Mouse (Mus musculus): ENCODE measurements at regions not wholly inside any gene's neighbourhood (a gene's known extent, or its start where the extent isn't known, plus 50 kb on each side); places are given as distances from the start of the nearest gene placed in this dataset.

DNA sequence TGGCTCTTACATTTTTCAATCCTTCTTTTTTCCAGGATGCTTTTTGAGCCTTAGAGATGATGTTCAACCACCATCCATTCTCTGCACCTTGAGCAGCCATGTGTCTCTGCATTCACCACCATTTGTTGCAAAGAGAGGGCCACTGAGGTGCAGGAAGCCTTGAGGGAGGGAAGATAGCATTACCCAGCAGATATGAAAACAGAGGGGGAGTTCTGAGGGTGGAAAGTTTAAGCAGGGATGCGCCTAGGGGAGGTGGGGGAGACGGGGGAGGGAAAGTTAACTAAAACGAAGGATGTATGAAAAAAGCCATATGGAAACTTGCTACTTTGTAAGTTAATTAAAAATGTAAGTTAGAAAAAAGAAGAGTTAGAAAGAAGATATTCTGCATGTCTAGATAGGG is 142.1 kb downstream of the Sec61b start:
- DNase-seq (ENCODE audit: extremely low spot score in 1 of 2, low spot score in 2 of 2): no peak
- intact Hi-C loops (cut with DNase I): no loop called here

DNA sequence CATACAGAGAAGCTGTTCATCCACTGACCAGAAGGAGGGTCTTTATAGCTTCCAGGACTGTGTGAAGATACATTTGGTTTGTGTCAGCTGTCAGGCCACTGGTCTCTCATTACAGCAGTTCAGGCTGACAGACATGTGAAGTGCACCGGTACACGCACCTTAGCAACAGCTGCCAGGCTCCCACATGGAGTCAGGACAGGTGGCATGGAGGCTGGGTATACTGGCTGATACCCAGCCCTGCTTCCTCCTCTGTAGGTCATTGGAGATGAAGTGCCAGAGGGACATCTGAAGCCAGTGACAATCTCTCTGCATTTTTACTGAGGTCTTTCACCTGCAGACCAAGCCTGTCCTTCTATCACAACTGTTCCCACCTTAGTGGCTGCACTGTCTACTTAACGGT is 146.2 kb downstream of the Sec61b start:
- DNase-seq (ENCODE audit: extremely low spot score in 1 of 2, low spot score in 2 of 2): no peak
- intact Hi-C loops (cut with DNase I): no loop called here

DNA sequence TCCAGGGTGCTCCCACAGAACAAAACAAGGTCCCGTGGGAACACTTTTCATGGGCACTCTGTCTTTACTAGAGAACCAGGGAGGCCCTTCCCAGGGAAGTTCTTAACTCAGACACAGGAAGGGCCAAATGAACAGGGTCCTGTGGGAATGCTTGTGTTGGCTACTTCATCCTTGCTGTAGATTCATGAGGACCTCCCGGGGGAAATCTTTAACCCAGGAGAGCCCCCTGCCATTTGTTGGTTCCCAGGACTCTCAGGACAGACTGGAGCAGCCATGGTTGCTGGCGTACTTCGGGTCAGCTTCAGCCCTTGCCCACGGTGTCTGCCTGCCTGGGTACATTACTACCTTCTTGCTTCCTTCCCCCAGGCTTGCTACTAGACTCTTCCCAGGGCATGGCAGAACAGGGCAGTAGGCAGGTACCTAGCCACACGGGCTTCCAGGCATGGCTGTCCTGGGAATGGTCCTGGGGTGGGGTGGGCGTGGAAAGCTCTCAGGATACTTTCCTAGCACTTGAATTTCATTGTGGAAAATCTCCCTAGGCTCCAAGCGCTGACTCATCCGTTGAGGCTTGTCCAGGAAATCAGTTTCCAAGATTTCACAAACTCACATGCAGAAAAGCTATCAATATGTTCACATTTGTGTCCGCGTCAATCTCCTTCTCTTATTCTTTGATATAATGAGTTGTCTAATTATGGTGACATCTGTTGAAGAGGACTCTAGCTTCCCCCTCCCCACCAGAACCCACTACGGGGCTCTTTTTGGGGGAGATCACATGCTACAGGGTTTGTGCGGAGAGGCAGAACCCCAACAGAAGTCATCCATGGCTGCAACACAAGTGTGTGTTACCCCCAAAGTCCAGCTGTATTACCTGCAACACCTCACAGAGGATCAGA is 148.6 kb downstream of the Sec61b start:
- peak in 1 of 2 experiments; percentile 44 for DNase-seq (ENCODE audit: extremely low spot score in 1 of 2, low spot score in 2 of 2)
- intact Hi-C loops (cut with DNase I): no loop called here

DNA sequence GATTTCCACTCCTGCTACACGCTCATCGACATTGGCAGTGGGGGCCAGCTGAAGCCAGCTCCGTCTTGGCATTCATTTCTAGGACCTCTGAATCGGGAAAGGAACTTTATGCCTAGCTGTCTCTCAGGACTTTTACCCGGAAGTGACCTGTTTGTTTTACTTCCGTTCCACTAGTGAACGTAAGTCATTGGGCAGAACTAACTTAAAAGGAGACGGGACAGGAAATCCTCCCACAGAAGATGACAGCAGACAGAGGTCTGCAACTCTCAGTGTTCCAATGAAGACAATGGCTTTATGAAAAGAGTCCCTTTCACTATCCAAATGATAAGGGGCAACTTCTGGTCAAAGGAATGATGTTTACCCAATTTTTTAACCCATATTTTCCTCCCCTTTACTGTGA is 155.5 kb downstream of the Sec61b start:
- intact Hi-C loops (cut with DNase I): no loop called here
- DNase-seq (ENCODE audit: extremely low spot score in 1 of 2, low spot score in 2 of 2): no peak

DNA sequence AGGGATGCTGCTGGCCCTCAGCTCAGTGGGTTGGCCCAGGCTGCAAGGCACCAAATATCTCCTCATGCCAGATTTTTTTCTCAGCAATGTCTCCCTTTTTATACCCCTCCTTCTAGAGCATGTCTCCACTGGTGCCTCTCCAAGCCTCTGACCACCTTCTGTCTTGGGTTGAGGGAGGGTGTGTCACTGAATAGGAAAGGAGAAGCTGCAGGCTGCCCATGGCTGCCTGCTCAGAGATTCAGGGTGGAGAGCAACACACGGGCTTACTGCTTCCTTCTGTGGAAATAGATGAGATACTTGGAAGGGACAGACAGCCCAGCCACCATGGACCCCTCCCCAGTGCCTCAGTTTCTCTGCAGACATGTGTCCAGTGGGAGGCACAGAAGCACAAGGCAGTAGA is 156.0 kb downstream of the Sec61b start:
- DNase-seq (ENCODE audit: extremely low spot score in 1 of 2, low spot score in 2 of 2): no peak
- intact Hi-C loops (cut with DNase I): no loop called here

DNA sequence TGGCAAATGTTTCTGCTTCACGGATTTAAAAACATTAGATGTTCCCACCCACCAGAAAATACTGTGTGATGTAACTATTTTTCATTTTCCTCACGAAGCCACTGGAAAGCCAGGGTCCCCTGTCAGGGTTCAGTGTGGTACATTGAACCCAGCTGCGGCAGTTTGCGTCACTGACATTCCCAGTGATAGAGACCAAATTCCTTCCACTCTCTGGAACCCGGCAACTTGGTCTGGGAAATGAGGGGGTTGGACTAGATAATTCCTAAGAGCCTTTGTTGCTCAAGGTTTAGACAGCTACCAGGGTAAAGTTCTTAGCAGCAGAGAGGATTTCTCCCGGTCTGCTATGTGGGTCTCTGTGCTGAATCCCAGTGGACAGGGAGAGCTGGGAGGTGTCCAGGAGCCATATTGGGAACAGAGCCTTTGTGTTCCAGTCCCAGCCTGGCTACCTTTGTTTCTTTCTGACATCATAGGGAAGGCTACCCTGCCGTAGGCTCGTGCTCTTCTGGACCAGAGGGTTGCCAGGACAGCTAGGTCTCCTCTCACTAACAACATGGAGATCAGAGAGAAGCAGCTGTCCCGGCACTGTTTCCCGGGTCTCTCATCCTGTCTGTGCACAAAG is 164.5 kb downstream of the Sec61b start:
- intact Hi-C loops (cut with DNase I): no loop called here
- no peak for DNase-seq (ENCODE audit: extremely low spot score in 1 of 2, low spot score in 2 of 2)

DNA sequence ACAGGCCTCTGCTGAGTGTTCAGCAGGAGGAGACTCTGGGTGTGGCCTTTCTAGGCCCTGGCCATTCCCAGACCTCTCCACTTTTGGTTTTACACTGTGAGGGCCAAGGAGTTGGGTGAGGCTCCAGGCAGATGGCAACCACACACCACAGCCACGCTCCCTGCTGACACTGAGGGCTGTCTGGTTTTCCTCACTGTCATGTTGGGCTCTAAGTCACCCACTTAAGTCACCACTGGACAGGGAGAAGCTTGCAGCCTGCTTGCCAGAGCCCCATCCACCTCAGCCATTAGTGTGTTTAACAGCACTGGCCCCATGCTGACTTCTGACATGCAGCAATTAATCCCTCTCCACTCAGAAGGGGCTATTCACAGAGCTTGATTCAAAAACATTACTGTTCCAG is 170.6 kb downstream of the Sec61b start:
- no peak for DNase-seq (ENCODE audit: extremely low spot score in 1 of 2, low spot score in 2 of 2)
- intact Hi-C loops (cut with DNase I): no loop called here

DNA sequence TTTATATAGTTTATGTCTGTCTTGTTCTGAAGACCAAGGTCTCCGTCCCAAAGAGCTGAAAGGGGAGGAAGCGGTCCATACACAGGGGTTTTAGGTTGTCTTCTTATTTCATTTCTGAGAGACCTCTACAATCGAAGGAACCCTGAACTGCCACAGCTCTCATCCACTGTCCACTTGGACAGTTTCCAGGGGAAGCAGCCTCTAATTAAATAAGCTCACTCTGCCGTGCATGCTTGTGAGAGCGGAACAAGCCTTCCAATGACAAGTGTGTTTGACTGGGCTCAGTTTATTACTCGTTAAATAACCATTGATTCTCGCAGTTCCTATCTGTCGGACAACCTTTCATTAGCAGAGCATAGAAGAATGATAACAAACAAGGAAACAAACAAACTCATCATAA is 174.2 kb downstream of the Sec61b start:
- intact Hi-C loops (cut with DNase I): no loop called here
- no peak for DNase-seq (ENCODE audit: extremely low spot score in 1 of 2, low spot score in 2 of 2)

DNA sequence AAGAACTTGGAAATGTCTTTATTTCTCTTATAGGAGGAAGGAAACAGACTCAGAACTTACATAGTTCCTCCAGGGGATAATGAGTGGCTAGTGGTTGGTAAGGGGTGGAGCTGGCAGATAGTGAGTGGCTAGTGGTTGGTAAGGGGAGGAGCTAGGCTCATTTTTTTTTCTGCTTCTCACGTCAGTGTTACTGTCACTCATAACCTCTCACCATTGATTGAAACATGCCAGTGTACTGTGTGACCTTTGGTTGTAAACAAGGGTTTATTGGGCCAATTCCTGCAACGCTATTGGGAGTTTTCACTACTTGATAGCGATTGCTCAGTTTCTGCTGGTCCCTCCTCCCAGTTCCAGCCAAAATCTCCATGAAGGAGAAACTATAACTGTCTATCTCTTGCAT is 175.5 kb downstream of the Sec61b start:
- DNase-seq (ENCODE audit: extremely low spot score in 1 of 2, low spot score in 2 of 2): no peak
- intact Hi-C loops (cut with DNase I): no loop called here

DNA sequence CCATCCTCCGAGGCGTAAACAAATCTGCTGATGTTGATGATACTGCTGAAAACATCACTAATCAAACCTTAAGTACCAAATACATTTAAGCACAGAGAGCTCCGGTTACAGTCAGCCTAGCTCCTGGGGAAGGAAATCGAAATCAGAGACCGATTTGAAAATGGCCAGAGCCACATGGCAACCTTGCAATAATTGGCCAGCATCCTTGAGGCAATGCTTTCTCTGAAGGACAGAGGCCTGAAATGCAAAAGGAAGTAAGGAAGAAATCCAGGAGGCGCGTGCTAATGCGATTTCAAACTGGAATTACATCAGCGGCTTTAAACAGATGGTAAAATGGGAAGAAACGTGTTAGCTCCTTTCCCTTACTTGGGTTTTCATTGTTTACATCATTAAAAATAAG is 177.1 kb downstream of the Sec61b start:
- intact Hi-C loops (cut with DNase I): no loop called here
- DNase-seq (ENCODE audit: extremely low spot score in 1 of 2, low spot score in 2 of 2): no peak

DNA sequence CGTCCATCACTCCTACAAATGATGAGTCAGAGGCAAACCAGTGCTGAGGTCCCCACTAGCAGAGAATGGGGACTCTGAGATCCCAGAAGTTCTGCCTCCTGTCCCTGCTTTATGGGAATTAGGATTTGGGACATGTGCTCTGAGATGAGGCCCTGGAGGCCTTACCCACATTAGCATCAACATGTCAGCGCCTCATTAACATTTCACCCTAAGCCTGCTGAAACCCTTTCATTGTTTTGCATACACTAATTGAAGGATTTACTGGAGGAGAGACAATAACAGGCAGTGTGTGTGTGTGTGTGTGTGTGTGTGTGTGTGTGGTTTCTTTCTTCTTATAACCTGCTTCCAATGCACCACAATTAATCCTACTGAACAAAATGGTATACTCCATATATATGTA is 178.7 kb downstream of the Sec61b start:
- intact Hi-C loops (cut with DNase I): no loop called here
- DNase-seq (ENCODE audit: extremely low spot score in 1 of 2, low spot score in 2 of 2): no peak

DNA sequence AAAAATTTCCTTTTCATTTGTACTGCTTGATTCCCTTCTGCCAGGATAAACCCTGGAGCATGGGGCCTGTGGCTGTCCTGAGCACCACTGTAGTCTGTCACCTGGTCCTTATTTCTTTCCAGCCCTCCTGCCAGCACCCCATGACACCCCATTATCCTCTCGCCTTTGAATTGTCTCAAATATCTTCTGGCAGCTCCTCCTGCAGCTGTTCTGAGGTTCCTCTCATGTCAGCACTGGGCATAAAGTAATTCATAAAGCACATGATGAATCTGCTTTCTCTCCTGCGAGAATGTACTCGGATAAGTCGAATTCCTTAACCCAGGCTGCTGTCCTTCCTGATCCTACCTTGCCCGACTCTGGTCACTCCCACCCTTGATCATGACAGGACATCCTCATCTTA is 195.1 kb downstream of the Sec61b start:
- no peak for DNase-seq (ENCODE audit: extremely low spot score in 1 of 2, low spot score in 2 of 2)
- intact Hi-C loops (cut with DNase I): no loop called here

DNA sequence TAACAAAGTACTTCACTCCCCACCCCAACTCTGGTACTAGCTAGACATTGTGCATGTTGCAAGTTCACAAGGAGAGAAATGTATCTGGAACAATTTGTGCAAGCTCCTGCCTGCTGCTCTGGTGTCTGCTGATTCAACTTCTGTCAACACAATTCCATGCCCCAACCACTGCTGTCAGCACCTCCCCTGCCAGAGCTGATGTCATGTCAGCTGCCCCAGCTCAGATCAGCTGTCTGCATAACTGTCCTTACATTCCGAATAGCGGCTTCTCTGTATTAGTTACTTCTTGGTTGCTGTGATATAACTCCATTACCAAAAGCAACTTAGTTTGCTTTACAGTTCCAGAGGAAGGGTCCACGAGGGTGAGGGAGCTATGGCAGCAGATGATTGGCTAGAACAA is 196.0 kb downstream of the Sec61b start:
- intact Hi-C loops (cut with DNase I): no loop called here
- DNase-seq (ENCODE audit: extremely low spot score in 1 of 2, low spot score in 2 of 2): no peak

DNA sequence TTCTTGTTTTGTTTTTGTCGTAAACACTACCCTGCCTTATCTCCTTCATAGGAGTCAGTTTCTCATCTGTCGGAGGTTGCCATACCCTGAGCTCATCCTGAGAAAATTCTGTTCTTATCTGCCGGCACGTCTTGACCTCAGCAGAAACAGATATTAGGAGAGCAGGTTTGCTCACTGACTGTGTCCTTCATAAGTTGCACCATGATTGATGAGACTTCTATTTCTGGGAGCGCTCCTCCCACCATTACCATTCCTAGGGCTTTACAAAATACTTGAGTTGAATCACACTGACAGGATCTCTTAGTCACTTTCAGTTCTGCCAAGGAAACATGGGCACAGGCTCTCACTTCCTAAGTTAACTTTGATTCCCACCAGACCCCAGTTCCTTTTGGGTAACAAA is 196.9 kb downstream of the Sec61b start:
- intact Hi-C loops (cut with DNase I): no loop called here
- no peak for DNase-seq (ENCODE audit: extremely low spot score in 1 of 2, low spot score in 2 of 2)

DNA sequence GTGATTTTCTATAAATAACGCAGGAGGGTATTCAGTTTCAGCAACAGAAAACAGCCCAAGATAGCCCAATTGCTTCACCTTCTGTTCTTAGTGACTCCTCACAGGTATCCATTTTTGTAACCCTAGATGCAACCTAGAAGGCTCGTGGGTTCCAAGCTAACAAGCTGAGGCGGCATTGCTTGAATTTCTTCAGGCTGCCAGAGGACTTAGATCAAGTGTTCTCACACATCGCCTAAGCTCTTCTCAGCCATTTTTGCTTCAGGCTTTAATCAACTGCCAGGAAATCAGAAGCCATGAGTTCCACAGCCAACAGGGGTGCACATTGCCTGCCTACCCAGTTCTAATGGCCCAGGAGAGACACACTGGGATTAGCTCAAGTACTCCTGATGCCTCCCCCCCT is 206.7 kb downstream of the Sec61b start:
- intact Hi-C loops (cut with DNase I): no loop called here
- DNase-seq (ENCODE audit: extremely low spot score in 1 of 2, low spot score in 2 of 2): no peak

DNA sequence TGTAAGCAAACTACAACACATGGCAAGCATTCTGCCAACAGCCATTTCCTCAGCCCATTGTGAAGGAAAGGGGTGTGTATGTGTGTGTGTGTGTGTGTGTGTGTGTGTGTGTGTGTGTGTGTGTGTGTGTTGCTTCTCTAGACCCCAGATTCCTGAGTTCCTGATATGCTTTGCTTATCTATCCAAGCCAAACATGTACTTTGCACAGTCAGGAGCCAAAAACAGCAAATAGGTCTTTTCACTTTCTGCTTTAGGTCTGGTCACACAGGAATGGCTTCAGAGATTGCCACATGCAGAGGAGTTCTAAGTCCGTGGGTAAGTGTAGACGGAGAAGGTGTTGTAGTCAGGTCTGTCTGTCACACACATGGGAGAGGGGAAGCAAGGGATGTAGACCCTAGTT is 216.7 kb downstream of the Sec61b start:
- intact Hi-C loops (cut with DNase I): no loop called here
- DNase-seq (ENCODE audit: extremely low spot score in 1 of 2, low spot score in 2 of 2): no peak

DNA sequence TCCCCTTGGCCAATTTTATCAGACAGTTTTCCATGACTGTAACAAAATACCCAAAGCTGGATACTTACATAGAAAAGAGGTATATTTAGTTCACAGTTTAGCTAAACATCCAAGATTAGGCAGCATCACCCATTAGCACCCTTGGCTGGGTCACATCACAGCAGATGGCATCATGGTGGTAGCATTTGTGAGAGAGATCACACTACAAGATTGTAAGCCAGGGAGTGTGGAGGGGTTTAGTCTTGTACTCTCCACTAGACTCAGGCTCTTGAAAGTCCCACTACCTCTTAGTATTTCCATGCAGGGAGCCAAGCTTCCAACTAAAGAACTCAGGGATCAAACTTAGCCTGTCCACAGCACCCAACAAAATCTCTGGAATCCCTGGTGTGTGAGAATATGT is 218.2 kb downstream of the Sec61b start:
- intact Hi-C loops (cut with DNase I): no loop called here
- DNase-seq (ENCODE audit: extremely low spot score in 1 of 2, low spot score in 2 of 2): no peak

DNA sequence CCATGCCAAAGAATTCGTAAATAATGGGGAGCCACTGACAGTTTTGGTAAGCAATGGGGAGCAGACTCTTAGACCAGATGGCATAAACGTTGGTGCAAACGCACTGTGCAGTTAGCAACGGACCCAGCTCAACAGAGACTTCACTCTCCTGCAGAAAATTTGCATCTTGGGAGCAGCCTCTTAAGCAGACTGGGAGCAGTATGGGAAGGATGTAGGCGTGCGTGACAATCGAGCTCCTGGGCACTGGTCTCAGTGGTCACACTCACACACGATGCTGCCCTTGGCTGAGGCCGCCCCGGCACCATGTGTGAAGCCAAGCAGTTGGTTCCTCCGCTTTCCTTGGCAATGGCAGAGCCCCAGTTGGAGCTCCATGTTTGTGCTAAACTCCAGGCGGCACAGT is 218.8 kb downstream of the Sec61b start:
- intact Hi-C loops (cut with DNase I): no loop called here
- DNase-seq (ENCODE audit: extremely low spot score in 1 of 2, low spot score in 2 of 2): peak in 1 of 2 experiments; percentile 27

DNA sequence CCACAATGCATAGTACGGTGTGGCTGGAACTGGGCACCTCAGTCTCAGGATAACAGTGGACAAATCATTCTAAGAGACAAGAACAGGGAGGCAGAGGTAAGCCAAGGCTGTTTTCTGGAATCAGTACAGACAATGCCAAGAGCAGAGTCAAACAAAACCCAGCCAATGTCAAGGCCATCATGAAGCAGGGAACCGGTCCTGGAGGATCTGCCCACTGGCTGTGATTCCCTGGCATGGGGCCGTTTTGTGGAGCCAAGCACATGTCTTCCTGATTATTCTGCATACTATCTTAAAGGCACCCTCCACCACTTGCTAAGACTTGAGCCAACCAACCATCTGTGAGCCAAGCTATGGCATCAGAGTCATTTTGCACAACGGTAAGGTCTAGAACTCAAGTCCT is 222.6 kb downstream of the Sec61b start:
- DNase-seq (ENCODE audit: extremely low spot score in 1 of 2, low spot score in 2 of 2): no peak
- intact Hi-C loops (cut with DNase I): no loop called here

DNA sequence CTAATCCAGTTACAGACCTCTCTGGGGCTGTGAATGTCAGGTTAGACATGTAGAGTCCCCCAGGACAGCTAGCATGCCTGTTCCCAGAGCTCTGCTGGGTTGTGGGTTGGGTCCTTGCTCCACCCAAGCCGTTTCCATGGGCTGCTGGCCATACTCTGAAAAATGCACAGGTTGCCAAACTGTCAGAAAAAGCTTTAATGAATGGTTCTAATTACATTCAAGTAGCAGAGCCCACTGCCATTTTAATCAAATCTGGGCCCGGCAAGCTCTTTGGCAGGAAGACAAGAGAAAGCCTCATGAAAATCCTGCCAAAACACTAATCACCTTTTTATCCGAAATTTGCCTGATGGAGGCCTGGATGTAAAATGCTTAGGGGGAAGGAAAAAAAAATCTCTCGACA is 224.1 kb downstream of the Sec61b start:
- intact Hi-C loops (cut with DNase I): no loop called here
- peak in 1 of 2 experiments; percentile 16 for DNase-seq (ENCODE audit: extremely low spot score in 1 of 2, low spot score in 2 of 2)

DNA sequence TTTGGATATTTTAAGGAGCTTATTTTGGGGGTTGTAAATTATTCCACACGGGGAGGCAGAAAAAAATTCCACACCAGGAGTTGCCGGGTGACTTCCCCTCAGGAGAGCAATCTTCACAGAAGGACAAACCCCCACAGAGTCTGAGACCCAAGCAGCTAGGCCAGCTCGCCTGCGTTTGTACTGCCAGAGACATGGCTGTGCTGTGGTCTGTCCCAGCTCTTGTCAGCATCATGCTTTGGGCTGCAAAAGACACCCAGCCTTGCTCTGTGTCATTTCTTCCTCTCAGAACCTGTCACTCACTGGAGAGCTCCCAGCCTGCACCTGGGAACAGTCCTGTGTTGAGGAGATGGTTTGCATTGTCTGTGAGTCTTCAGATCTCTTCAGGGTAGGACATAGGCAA is 224.5 kb downstream of the Sec61b start:
- DNase-seq (ENCODE audit: extremely low spot score in 1 of 2, low spot score in 2 of 2): no peak
- intact Hi-C loops (cut with DNase I): no loop called here
